Mouse (Mus musculus) layer of hippocampus, postnatal 10 days (tissue): ENCODE data around the gene Orai1. TPM values are rescaled to one million over a fixed set of nuclear protein-coding genes. Genes with fewer than 3 reads are reported as not detected.
"Not testable (repeated sequence)": the region's sequence is repeated elsewhere in the genome, so short reads cannot be mapped to it uniquely, and the experiment has no call there.

ENCODE experiments used
- DNase-seq, 2 experiments: peaks; one replicate each; pipeline ENCODE4 v3.0.0; 2021; ENCODE audit warnings: low spot score in 2 of 2
- total RNA-seq, 2 experiments: library from RNA; stranded (reverse); gene quantifications; 2 replicates each; pipeline ENCODE4 v1.2.3; 2021

The Orai1 gene
- total RNA-seq, 2 experiments from 2014 or later = 16.1 to 19.2 TPM

DNA sequence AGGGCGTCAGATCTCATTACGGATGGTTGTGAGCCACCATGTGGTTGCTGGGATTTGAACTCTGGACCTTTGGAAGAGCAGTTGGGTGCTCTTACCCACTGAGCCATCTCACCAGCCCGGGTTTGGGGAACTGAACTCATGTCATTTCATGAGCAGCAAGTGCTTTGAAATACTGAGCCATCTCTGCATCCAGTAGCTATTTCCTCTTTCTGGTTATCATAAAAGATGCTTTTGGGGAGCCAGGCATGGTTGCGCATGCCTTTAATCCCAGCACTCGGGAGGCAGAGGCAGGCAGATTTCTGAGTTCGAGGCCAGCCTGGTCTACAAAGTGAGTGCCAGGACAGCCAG lies 46.5 kb downstream of the Orai1 start:
- not testable (repeated sequence) for DNase-seq

DNA sequence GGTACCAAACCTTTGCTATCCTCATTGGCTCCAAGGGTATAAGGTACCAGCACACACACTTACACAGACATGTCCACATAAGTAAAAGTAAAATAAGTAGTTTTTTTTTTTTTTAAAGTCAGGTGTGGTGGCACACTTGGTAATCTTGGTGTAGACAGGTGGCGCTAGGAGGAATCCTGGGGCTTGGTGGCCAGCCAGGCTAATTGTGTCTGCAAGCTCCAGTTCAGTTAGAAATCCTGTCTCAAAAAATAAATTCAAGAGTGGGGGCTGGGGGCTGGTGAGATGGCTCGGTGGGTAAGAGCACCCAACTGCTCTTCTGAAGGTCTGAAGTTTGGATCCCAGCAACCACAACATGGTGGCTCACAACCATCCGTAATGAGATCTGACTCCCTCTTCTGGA lies 48.3 kb downstream of the Orai1 start:
- no peak for DNase-seq

DNA sequence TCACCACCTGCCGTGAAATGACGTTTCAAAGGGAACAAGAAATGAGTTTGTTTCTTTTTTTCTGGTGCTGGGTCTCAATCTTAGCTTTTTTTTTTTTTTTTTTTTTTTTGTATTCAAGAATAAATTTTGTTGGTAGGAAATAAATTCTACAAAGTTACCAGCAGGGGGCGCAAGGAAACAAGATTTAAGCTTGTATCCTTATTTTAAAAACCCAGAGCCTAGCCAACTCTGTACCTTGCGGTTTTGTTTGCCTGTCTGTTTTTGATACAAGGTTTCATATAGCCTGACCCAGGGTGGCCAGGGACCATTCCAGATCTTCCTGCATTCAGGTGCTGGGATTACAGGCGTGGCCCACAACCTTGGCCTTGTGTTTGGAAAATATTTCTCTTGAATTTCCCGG lies 49.3 kb downstream of the Orai1 start:
- DNase-seq = peak; percentile 69 to 77

DNA sequence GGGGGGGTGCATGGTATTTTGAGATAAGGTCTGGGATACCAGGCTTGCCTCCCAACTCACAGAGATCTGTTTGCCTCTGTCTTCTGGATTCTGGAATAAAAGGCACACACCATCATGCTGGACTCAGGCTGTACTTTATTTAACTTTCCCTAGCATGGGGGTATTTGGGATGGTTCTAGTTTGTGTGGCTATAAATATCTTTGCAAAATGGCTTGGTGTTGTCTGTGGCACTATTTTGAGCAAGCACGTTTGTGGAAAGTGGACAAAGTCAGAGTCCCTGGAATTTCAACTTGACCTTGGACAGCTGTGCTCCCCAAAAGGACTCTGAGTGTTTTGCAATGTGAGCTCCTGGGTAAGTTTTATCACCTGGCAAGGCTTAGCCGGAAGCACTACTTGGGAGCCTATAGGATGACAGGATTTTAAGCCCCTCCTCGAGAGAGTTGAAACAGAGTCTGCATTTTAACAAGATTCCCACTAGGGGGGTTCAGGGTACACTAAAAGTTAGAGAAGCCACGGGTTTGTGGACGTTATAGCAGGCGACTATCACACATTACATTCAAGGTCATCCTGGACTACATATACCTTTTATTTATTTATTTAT lies 52.6 kb downstream of the Orai1 start:
- DNase-seq = no peak

DNA sequence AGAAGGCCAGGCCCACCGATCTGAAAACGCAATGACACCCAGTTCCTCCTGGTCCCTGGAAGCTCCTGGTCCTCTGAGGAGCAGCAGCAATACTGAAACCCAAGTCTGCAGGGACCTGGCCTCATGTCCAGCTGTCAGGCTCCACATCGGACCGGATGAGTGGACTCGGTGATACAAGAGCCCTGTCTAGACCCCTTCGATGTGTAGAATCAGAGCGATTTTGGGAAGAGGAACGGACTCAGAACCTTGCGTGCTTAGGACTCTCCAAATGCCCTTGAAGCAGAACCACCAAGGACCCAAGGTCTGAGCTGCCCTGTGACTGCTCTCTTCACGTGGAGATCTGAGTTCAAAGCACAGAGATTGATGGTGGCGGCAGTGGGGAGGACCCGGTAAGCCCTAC lies 53.2 kb downstream of the Orai1 start, which contains the start of gene Tmem120b:
Tmem120b (plus strand) TSS at position 301 of the 400 bp plus-strand sequence.
- no peak for DNase-seq

DNA sequence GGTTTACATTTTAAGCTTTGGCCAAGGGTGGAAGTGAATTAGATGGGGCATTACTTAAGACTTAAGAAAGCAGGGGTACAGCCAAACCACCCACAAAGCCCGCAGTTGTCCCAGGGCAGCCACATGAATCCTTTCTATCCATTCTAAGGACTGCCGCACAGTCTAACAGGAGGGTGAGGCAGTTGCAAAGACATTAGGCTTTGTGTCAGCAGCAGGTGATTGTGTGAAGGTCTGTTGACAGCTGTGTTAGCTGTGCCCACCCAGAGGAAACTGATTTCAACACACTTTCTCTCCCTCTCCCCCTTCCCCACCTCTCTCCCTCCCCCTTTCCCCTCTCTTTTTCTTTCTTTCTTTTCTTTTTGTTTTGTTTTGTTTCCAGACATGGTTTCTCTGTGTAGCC lies 53.8 kb downstream of the Orai1 start:
- no peak for DNase-seq

DNA sequence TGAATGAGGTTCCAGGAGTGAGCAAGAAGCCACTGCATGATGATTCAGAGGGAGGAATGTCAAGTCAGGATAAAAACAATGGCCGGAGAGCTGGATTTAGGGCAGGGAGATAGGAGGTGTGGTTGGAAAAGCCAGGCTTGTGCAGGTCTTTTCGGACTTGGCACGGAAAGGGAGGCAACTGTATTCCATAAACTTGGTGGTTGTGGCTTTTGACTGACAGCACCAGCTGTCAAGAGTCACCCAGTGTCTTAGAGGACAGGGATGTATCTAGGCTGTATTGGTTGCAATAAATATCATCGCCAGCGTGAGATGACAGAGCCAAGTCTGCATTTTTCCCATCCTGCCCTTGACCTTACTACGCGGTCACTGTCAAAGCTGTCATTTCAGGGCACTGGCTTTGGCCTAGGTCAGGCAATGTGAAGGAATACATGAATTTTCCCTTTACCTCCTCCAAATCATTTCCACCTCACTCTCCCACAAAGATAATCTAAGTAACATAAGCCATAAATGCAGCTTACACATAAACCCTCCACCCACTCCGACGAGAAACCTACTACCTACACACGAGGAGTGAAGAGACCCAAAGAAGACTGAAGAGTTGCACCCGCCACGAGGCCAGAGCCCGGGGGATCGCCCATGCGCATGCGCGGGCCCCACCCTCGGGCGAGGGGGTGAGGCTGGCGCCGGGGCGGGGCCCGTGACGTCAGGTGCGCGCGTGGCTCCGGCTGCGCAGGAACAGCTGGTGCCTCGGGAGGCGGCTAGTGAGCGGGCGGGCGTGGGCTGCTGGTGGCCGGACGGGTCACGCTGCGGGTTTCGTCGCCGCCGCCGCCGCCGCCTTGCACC lies 60.9 kb downstream of the Orai1 start:
- DNase-seq = peak; percentile 88 to 95

DNA sequence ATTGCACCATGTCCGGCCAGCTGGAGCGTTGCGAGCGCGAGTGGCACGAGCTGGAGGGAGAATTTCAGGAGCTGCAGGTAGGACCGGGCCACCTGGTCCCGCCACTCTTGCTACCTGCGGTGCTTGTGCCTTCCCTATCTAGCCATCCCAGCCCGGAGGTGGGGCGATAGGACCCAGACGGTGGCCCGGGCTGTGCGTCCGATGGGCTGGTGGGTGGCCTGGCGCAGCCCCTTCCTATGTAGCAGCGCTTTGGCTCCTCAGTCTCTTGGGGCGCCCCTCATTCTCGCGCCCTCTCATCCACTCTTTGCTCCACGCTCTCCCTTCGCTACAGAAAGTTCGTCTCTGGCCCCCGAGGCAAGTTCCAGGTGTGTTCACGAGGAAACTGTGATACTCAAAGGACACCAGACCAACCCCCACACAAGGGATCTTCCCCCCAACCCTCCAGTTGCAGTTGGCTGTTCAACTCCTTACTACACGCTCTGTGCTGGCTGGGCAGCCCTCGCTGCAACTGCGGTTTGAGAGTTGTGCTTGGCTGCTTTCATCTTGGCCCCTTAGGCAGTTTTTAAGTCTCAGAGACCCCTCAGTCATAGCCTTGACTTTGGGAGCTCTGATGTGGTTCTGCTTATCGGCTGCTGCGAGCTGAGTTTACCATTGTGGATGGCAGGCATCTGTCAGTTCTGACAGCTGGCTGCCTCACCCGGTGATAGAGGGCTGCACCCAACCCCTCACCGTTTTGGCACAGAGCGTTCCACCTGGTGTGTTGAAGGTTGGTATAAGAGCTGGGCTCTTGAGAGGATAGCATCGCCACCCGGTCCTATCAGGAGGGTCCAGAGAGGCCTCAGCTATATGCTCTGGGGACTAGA lies 61.8 kb downstream of the Orai1 start:
- DNase-seq = no peak

DNA sequence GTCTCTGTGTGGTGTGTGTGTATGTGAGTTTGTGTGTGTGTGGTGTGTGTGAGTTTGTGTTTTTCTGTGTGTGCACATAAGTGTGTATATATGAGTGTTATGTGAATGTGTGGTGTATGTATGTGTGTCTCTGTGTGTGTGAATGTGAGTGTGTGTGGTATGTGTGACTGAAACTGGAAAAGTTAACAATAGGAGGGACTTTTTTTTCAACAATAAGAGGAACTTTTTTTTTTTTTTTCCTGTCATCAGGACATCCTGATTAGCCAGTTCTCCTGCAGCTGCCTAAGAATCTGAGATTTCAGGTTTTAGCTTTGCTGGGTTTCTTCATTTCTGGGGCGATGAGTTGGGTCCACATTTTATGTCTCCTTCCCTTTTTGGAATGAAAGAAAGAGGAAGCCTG lies 64.7 kb downstream of the Orai1 start:
- DNase-seq = no peak

DNA sequence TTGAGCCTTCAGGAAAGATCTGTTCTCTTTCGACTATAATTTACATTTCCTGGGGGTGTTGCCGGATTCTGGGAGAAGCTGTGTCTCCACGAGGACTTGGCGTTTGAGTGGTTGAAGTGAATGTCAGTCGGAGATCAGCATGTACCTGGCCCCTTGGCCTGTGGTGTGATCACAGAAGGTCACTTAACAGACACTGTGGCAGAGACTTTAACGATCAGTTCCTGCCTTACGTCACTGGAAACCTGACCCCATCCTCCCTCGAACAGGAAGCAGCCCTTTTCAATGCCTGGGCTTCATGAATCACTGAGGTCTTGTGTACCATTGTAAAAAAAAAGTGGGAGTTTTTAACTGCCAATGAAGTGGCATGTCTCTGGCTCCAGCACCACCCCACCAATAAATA lies 65.2 kb downstream of the Orai1 start:
- DNase-seq = no peak

Other genes starting within 250 kb of the Orai1 start
- gene Camkk2, start 235.7 kb upstream of the Orai1 start, total RNA-seq = 100 to 1,000 TPM; 103 to 117 TPM
- 100 to 1,000 TPM; 252 to 292 TPM for gene Anapc5, start 193.7 kb upstream of the Orai1 start, total RNA-seq
- 10 to 100 TPM; 43.5 to 57.1 TPM for gene Rnf34, start 165.0 kb upstream of the Orai1 start, total RNA-seq
- 10 to 100 TPM; 58.6 to 59.2 TPM for gene Kdm2b, start 25.3 kb upstream of the Orai1 start, total RNA-seq
- gene Morn3, start 31.9 kb downstream of the Orai1 start, total RNA-seq = under 1 TPM; 0.51 to 0.85 TPM
- 10 to 100 TPM; 19.6 to 24.5 TPM for gene Tmem120b, start 53.3 kb downstream of the Orai1 start, total RNA-seq
- gene Rhof, start 117.6 kb downstream of the Orai1 start, total RNA-seq = 10 to 100 TPM; 40.9 to 46.6 TPM
- 10 to 100 TPM; 31.7 to 35.0 TPM for gene Setd1b, start 127.1 kb downstream of the Orai1 start, total RNA-seq
- gene Psmd9, start 154.3 kb downstream of the Orai1 start, total RNA-seq = 10 to 100 TPM; 31.4 to 39.8 TPM
- gene Hpd, start 167.7 kb downstream of the Orai1 start, total RNA-seq = under 1 TPM in 1 of 2 experiments, not detected in 1; 0.55 TPM
- gene Wdr66, start 237.0 kb downstream of the Orai1 start, total RNA-seq = 1 to 10 TPM; 5.4 to 7.3 TPM